Mouse (Mus musculus) cortical plate, adult 2 months (tissue): ENCODE data around the gene Map2k4.

Source experiments
- CTCF ChIP-seq: fragments of 200-500 bp; IDR thresholded peaks from 2 replicates; pipeline ENCODE4 v1.5.1; 2011; ENCODE audit warnings: mild to moderate bottlenecking, control low read depth, low read length; ENCODE audit not compliant: insufficient read depth; ENCODE audit errors: extremely low read depth
- POLR2A ChIP-seq: fragments of 200-500 bp; IDR thresholded peaks from 2 replicates; pipeline ENCODE4 v1.6.1; 2011; ENCODE audit warnings: mild to moderate bottlenecking, low read length, control low read depth; ENCODE audit not compliant: insufficient read depth; ENCODE audit errors: extremely low read depth

DNA sequence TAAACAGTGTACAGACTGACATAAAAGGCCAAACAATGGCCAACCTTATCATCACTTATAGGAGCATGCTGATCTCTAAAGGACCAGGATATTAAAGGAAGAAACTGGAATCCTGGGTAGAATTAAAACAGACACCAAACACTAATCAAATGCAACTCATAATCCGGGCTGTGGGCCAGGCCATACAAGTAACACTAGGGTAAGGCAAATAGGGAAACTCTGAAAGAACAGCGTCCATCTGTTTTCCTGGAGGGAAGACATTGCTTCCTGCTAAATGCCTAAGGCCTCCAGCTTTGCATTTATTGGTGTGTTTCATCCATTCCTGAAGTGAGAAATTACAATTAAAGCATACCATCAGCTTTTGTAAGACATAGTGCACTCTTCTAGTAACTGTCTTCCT is 81.9 kb downstream of the Map2k4 start:
- TF ChIP-seq POLR2A (no peak), CTCF (no peak)
